Mouse (Mus musculus): ENCODE data around the gene Gnat2. TPM values are rescaled to one million over a fixed set of nuclear protein-coding genes. Genes with fewer than 3 reads are reported as not detected.

The Gnat2 gene
- polyA plus RNA-seq, 1 experiment from 2014 or later: 3.1 TPM

GRCm38 (mm10) chr3:108121101-108121500 is 28.5 kb downstream of the Gnat2 start:
- Histone ChIP-seq H3K4me3 (replicated peaks) (no peak overlapping the region), H3K27me3 (no peaks in the 10 kb centered on the region), H3K9me3 (replicated peaks) (no peaks in the 10 kb centered on the region), H3K9ac (no peak overlapping the region), H3K4me2 (no peak overlapping the region), H3K27ac (no peak overlapping the region), H3K4me1 (replicated peaks) (peaks cover 33% of the 10 kb centered on the region), H3K36me3 (peaks cover 68% of the 10 kb centered on the region)
- ATAC-seq (ENCODE audit: low read depth) (no peak), DNase-seq (no peak)
- 79% methylated on average over 3 of the region's 3 CpGs for WGBS (ENCODE audit: insufficient replicate concordance)

GRCm38 (mm10) chr3:108123242-108123641 is 30.7 kb downstream of the Gnat2 start:
- no peaks in the 10 kb centered on the region for H3K9me3 ChIP-seq (replicated peaks)
- 81% methylated on average over 5 of the region's 5 CpGs for WGBS (ENCODE audit: insufficient replicate concordance)
- H3K36me3 ChIP-seq: peaks cover 50% of the 10 kb centered on the region
- DNase-seq: no peak
- H3K4me3 ChIP-seq (replicated peaks): no peak overlapping the region
- peaks cover 50% of the 10 kb centered on the region for H3K4me1 ChIP-seq (replicated peaks)
- H3K9ac ChIP-seq: no peak overlapping the region
- no peak overlapping the region for H3K27ac ChIP-seq
- no peaks in the 10 kb centered on the region for H3K27me3 ChIP-seq
- no peak overlapping the region for H3K4me2 ChIP-seq
- ATAC-seq (ENCODE audit: low read depth): no peak

- ATAC-seq (ENCODE audit: low read depth): no peak
- no peaks in the 10 kb centered on the region for H3K27me3 ChIP-seq
- 0 out of 2 replicates have a peak overlapping the region, but pooled peaks have one; percentile 0 for H3K27ac ChIP-seq
- peaks cover 58% of the 10 kb centered on the region for H3K4me1 ChIP-seq (replicated peaks)
- H3K9ac ChIP-seq: no peak overlapping the region
- WGBS (ENCODE audit: insufficient replicate concordance): 30% methylated on average over 1 of the region's 1 CpGs
- no peak for DNase-seq
- H3K4me2 ChIP-seq: no peak overlapping the region
- no peak overlapping the region for H3K4me3 ChIP-seq (replicated peaks)
- peaks cover 41% of the 10 kb centered on the region for H3K36me3 ChIP-seq
- no peaks in the 10 kb centered on the region for H3K9me3 ChIP-seq (replicated peaks)
These were observed 31.5 kb downstream of the Gnat2 start for GRCm38 (mm10) chr3:108124131-108124530.

- Histone ChIP-seq H3K27me3 (no peaks in the 10 kb centered on the region), H3K27ac (no peak overlapping the region), H3K36me3 (peaks cover 22% of the 10 kb centered on the region), H3K4me2 (no peak overlapping the region), H3K4me1 (replicated peaks) (peaks cover 79% of the 10 kb centered on the region), H3K4me3 (replicated peaks) (no peak overlapping the region), H3K9ac (no peak overlapping the region), H3K9me3 (replicated peaks) (no peaks in the 10 kb centered on the region)
- ATAC-seq (ENCODE audit: low read depth) (no peak), DNase-seq (no peak)
- WGBS (ENCODE audit: insufficient replicate concordance): 86% methylated on average over 3 of the region's 3 CpGs
These were observed 33.7 kb downstream of the Gnat2 start for GRCm38 (mm10) chr3:108126327-108126726.

GRCm38 (mm10) chr3:108128520-108128919 is 35.9 kb downstream of the Gnat2 start:
- Histone ChIP-seq H3K27me3 (no peaks in the 10 kb centered on the region), H3K9me3 (replicated peaks) (no peaks in the 10 kb centered on the region), H3K4me1 (replicated peaks) (peaks cover 91% of the 10 kb centered on the region), H3K9ac (peak overlapping the region; percentile 46), H3K27ac (peak overlapping the region; percentile 84), H3K36me3 (peaks cover 6% of the 10 kb centered on the region), H3K4me2 (peak overlapping the region; percentile 53), H3K4me3 (replicated peaks) (no peak overlapping the region)
- 61% methylated on average over 5 of the region's 5 CpGs for WGBS (ENCODE audit: insufficient replicate concordance)
- no peak for ATAC-seq (ENCODE audit: low read depth)
- DNase-seq: no peak

- H3K36me3 ChIP-seq: 0 out of 2 replicates have a peak, but pooled peaks cover 4% of the 10 kb centered on the region
- no peaks in the 10 kb centered on the region for H3K9me3 ChIP-seq (replicated peaks)
- ATAC-seq (ENCODE audit: low read depth) (peak; percentile 86), DNase-seq (peak; percentile 32)
- WGBS (ENCODE audit: insufficient replicate concordance): 36% methylated on average over 4 of the region's 4 CpGs
- H3K4me1 ChIP-seq (replicated peaks): peaks cover 92% of the 10 kb centered on the region
- H3K27ac ChIP-seq: peak overlapping the region; percentile 84
- H3K4me2 ChIP-seq: peak overlapping the region; percentile 53
- H3K4me3 ChIP-seq (replicated peaks): no peak overlapping the region
- H3K9ac ChIP-seq: peak overlapping the region; percentile 46
- no peaks in the 10 kb centered on the region for H3K27me3 ChIP-seq
These were observed 36.8 kb downstream of the Gnat2 start for GRCm38 (mm10) chr3:108129367-108129766.

GRCm38 (mm10) chr3:108129804-108130203 is 37.2 kb downstream of the Gnat2 start:
- Histone ChIP-seq H3K36me3 (0 out of 2 replicates have a peak, but pooled peaks cover 1% of the 10 kb centered on the region), H3K4me1 (replicated peaks) (peaks cover 92% of the 10 kb centered on the region), H3K4me3 (replicated peaks) (0 out of 2 replicates have a peak overlapping the region, but pooled peaks have one; percentile 2), H3K27ac (peak overlapping the region; percentile 84), H3K9ac (peak overlapping the region; percentile 46), H3K4me2 (peak overlapping the region; percentile 53), H3K27me3 (no peaks in the 10 kb centered on the region), H3K9me3 (replicated peaks) (no peaks in the 10 kb centered on the region)
- ATAC-seq (ENCODE audit: low read depth) (peak; percentile 85), DNase-seq (no peak)
- 27% methylated on average over 4 of the region's 4 CpGs for WGBS (ENCODE audit: insufficient replicate concordance)

GRCm38 (mm10) chr3:108131216-108131615 is 38.6 kb downstream of the Gnat2 start:
- peaks cover 89% of the 10 kb centered on the region for H3K4me1 ChIP-seq (replicated peaks)
- no peak overlapping the region for H3K4me3 ChIP-seq (replicated peaks)
- no peak for ATAC-seq (ENCODE audit: low read depth)
- peak overlapping the region; percentile 49 for H3K27ac ChIP-seq
- H3K27me3 ChIP-seq: no peaks in the 10 kb centered on the region
- no peaks in the 10 kb centered on the region for H3K9me3 ChIP-seq (replicated peaks)
- DNase-seq: no peak
- WGBS (ENCODE audit: insufficient replicate concordance): 82% methylated on average over 5 of the region's 5 CpGs
- 0 out of 2 replicates have a peak overlapping the region, but pooled peaks have one; percentile 6 for H3K9ac ChIP-seq
- no peaks in the 10 kb centered on the region for H3K36me3 ChIP-seq
- H3K4me2 ChIP-seq: peak overlapping the region; percentile 10

- peaks cover 2% of the 10 kb centered on the region for H3K36me3 ChIP-seq
- 68% methylated on average over 1 of the region's 1 CpGs for WGBS (ENCODE audit: insufficient replicate concordance)
- H3K4me3 ChIP-seq (replicated peaks): no peak overlapping the region
- no peak for DNase-seq
- no peaks in the 10 kb centered on the region for H3K9me3 ChIP-seq (replicated peaks)
- no peaks in the 10 kb centered on the region for H3K27me3 ChIP-seq
- peak overlapping the region; percentile 36 for H3K9ac ChIP-seq
- no peak overlapping the region for H3K4me2 ChIP-seq
- H3K4me1 ChIP-seq (replicated peaks): peaks cover 85% of the 10 kb centered on the region
- H3K27ac ChIP-seq: peak overlapping the region; percentile 49
- ATAC-seq (ENCODE audit: low read depth): no peak
These were observed 39.2 kb downstream of the Gnat2 start for GRCm38 (mm10) chr3:108131821-108132220.

- peaks cover 82% of the 10 kb centered on the region for H3K4me1 ChIP-seq (replicated peaks)
- DNase-seq (no peak), ATAC-seq (ENCODE audit: low read depth) (no peak)
- WGBS (ENCODE audit: insufficient replicate concordance): 81% methylated on average over 1 of the region's 1 CpGs
- H3K36me3 ChIP-seq: peaks cover 9% of the 10 kb centered on the region
- no peaks in the 10 kb centered on the region for H3K9me3 ChIP-seq (replicated peaks)
- H3K4me3 ChIP-seq (replicated peaks): no peak overlapping the region
- no peaks in the 10 kb centered on the region for H3K27me3 ChIP-seq
- no peak overlapping the region for H3K4me2 ChIP-seq
- 0 out of 2 replicates have a peak overlapping the region, but pooled peaks have one; percentile 49 for H3K27ac ChIP-seq
- H3K9ac ChIP-seq: no peak overlapping the region
These were observed 39.9 kb downstream of the Gnat2 start for GRCm38 (mm10) chr3:108132484-108132883.

- Histone ChIP-seq H3K4me1 (replicated peaks) (peaks cover 74% of the 10 kb centered on the region), H3K9ac (no peak overlapping the region), H3K27ac (no peak overlapping the region; the same call in 1 of the 2 replicates), H3K27me3 (no peaks in the 10 kb centered on the region), H3K4me3 (replicated peaks) (no peak overlapping the region), H3K36me3 (peaks cover 14% of the 10 kb centered on the region), H3K9me3 (replicated peaks) (no peaks in the 10 kb centered on the region), H3K4me2 (no peak overlapping the region)
- WGBS (ENCODE audit: insufficient replicate concordance): 48% methylated on average over 11 of the region's 11 CpGs
- ATAC-seq (ENCODE audit: low read depth) (no peak), DNase-seq (no peak)
These were observed 42.1 kb downstream of the Gnat2 start for GRCm38 (mm10) chr3:108134701-108135100.

GRCm38 (mm10) chr3:108139113-108139512 is 46.5 kb downstream of the Gnat2 start:
- Histone ChIP-seq H3K27ac (no peak overlapping the region), H3K27me3 (no peaks in the 10 kb centered on the region), H3K4me2 (no peak overlapping the region), H3K9me3 (replicated peaks) (no peaks in the 10 kb centered on the region), H3K36me3 (peaks cover 35% of the 10 kb centered on the region), H3K4me3 (replicated peaks) (no peak overlapping the region), H3K4me1 (replicated peaks) (peaks cover 67% of the 10 kb centered on the region), H3K9ac (no peak overlapping the region)
- ATAC-seq (ENCODE audit: low read depth) (no peak), DNase-seq (no peak)
- 53% methylated on average over 1 of the region's 1 CpGs for WGBS (ENCODE audit: insufficient replicate concordance)
